Mouse (Mus musculus) hindbrain, embryonic 10.5 days (tissue): ENCODE measurements around the gene Sapcd2. TPM values are rescaled to one million over a fixed set of nuclear protein-coding genes. Genes with fewer than 3 reads are reported as not detected.
A peak's percentile ranks its signal among the peaks of the same experiment; 100 is the strongest.
"Not testable (repeated sequence)": the region's sequence is repeated elsewhere in the genome, so short reads cannot be mapped to it uniquely, and the experiment has no call there.

Source experiments
- DNase-seq: peaks from one replicate; pipeline ENCODE4 v3.0.0-alpha.2; 2017; ENCODE audit warnings: low spot score
- H3K27ac ChIP-seq: fragments of 300-500 bp; sonication (generic); 2 replicates; pipeline ENCODE4 v1.5.1; 2016; ENCODE audit warnings: mild to moderate bottlenecking, moderate library complexity
- H3K27me3 ChIP-seq: fragments of 300-500 bp; sonication (generic); 2 replicates; pipeline ENCODE4 v1.6.1; 2016; ENCODE audit warnings: mild to moderate bottlenecking; ENCODE audit not compliant: poor library complexity, insufficient read depth, severe bottlenecking
- H3K36me3 ChIP-seq: fragments of 300-500 bp; sonication (generic); 2 replicates; pipeline ENCODE4 v1.6.1; 2016; ENCODE audit warnings: mild to moderate bottlenecking, moderate library complexity
- H3K4me1 ChIP-seq: fragments of 300-500 bp; sonication (generic); replicated peaks from 2 replicates; pipeline ENCODE4 v1.6.1; 2016; ENCODE audit warnings: mild to moderate bottlenecking
- H3K4me3 ChIP-seq: fragments of 300-500 bp; sonication (generic); 2 replicates; pipeline ENCODE4 v1.5.1; 2016; ENCODE audit warnings: mild to moderate bottlenecking, moderate library complexity
- H3K9me3 ChIP-seq: fragments of 300-500 bp; sonication (generic); 2 replicates; pipeline ENCODE4 v1.6.1; 2016; ENCODE audit warnings: mild to moderate bottlenecking, moderate library complexity
- WGBS: fragments of 180-500 bp; shearing (Covaris S2); methylation state at CpG from one replicate; pipeline ENCODE4 v1.1.7; 2016; 5-methylcytosine and 5-hydroxymethylcytosine counted together
- polyA plus RNA-seq: library from polyadenylated mRNA; unstranded; fragments of >200 nt; fragmentation: Nextera tagmentation; extraction: Ambion mirVana; gene quantifications from 2 replicates; pipeline ENCODE4 v1.2.1, GENCODE M21; 2016

Sapcd2 gene
- polyA plus RNA-seq, 1 experiment from 2014 or later: 71.6 TPM

DNA sequence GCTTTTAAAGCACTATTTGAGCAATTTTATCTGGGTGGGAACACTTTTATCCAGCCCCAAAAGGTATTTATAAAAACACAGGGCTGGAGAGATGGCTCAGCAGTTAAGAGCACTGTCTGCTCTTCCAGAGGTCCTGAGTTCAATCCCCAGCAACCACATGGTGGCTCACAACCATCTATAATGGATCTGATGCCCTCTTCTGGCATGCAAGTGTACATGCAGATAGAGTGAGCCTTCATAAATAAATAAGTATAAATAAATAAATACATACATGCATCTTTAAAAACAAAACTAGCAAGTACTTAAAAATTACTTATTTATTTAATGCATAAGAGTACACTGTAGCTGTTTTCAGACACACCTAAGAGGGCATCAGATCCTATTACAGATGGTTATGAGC, 41.3 kb downstream of the Sapcd2 start:
- Histone ChIP-seq H3K4me1 (peaks cover 12% of the 10 kb centered on the region; the same call in 1 of the 2 replicates), H3K36me3 (peaks cover 18% of the 10 kb centered on the region)
- not testable (repeated sequence) for H3K4me3 ChIP-seq, H3K27ac ChIP-seq, H3K9me3 ChIP-seq, H3K27me3 ChIP-seq, DNase-seq

DNA sequence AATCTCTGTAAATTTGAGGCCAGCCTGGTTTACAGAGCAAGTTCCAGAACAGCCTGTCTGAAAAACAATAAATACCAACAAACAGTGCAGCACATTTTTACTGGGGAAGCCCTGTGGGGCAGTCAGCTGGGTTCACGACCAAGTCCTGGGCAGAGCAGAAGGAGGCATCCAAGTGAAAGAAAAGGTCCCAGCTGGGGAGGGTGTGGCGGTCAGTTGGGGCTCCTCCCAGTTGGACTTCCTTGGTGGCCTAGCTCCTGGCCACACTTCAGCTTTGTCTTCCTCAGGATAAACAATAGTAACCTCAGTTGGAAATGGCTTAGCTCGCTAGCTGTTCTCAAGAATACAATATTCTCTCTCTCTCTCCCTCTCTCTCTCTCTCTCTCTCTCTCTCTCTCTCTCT, 45.3 kb downstream of the Sapcd2 start:
- Histone ChIP-seq H3K27ac (no peak overlapping the region), H3K4me3 (no peak overlapping the region), H3K36me3 (no peaks in the 10 kb centered on the region), H3K9me3 (no peaks in the 10 kb centered on the region), H3K27me3 (peaks cover 8% of the 10 kb centered on the region; the same call in 1 of the 2 replicates), H3K4me1 (peaks cover 13% of the 10 kb centered on the region; the same call in 1 of the 2 replicates)
- 13% methylated on average over 3 of the region's 3 CpGs for WGBS
- DNase-seq: no peak

DNA sequence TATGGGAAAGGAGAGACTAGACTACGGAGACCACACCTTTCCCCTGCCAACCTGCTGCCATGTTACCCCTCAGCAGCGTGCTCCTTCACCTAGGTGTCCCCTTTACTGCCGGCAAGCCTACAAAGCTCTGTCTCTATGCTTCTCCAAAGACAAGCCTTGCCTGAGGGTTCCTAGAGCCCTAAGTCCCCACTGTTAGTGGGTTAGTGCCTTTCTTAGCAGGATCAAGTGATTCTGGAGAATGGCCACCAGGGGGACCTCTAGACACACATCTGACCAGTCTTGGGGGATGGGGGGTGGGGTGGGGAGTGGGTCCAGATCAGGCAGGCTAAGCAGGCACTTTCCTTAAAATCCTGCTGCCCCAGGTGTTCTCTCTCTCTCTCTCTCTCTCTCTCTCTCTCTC, 49.8 kb downstream of the Sapcd2 start:
- peak; percentile 62 for DNase-seq
- no peak overlapping the region for H3K27ac ChIP-seq
- no peaks in the 10 kb centered on the region for H3K36me3 ChIP-seq
- peaks cover 7% of the 10 kb centered on the region; the same call in 1 of the 2 replicates for H3K4me1 ChIP-seq
- WGBS: 20% methylated on average over 3 of the region's 3 CpGs
- H3K4me3 ChIP-seq: no peak overlapping the region
- peaks cover 52% of the 10 kb centered on the region for H3K27me3 ChIP-seq
- no peaks in the 10 kb centered on the region for H3K9me3 ChIP-seq

DNA sequence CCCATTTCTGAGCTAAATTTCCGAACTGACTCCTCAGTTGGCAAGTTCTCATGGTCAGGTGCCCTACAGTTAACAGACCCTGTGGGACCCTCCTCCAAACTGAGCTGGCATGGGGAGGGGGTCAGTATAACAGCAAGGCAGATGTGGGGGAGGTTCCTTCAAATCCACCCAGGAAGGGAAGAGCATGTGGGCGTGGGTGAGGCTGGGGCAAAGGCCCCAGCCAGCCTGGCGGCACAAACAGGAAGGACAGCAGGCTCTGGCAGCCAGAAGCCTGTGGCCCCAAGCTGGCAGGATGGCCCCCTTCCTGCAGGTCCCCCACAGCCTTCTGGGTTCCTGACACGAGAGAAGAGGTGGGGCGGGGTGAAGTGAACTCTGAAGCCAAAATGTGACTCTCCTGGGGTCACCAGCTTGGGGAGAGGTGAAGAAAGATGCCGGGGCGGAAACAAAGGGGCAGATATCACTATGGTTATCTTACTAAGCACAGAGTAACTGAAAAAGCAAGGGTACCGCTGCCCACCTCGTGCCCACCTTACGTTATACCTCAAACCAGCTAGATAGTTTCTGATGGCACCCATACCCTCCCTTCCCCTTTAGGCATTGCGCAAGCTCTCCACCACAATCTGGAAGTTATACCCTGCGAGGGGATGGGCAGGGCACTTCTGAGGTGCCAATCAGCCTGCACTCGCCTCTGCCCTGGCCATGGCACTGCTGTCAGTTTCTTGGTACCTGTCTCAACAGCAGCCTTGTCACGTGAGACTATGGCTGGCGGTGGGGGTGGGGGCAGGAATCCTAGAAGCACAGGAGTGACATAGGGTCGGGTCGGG, 50.7 kb downstream of the Sapcd2 start, which contains the start of gene Fut7:
Gene Fut7, plus strand, starts transcription at position 681 of the 824 bp plus-strand sequence.
- Histone ChIP-seq H3K27me3 (peaks cover 53% of the 10 kb centered on the region), H3K36me3 (no peaks in the 10 kb centered on the region), H3K27ac (no peak within 1 kb of the TSS), H3K4me1 (peaks cover 2% of the 10 kb centered on the region; the same call in 1 of the 2 replicates), H3K9me3 (no peaks in the 10 kb centered on the region), H3K4me3 (no peak within 1 kb of the TSS)
- DNase-seq: no peak
- WGBS: 68% methylated on average over 17 of the region's 17 CpGs

DNA sequence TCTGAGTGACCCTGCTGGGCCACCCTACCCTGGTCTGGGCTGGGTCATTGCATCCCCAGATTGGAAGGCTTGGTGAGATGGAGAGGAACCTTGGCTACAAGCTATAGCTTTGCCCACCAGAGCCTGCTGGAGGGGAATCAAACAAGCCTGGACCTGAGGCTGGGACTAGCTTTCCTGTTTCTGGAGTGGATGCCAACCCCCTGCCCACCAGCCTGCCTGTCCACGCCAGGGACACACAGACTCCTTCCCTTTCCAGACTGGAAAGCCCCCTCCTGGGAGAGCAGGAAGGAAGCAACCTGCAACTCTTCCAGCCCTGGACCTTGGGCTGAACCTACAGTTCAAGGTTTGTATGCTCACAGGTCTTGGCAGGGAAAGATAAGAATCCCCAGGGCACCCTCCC, 51.5 kb downstream of the Sapcd2 start:
- WGBS: 71% methylated on average over 1 of the region's 1 CpGs

DNA sequence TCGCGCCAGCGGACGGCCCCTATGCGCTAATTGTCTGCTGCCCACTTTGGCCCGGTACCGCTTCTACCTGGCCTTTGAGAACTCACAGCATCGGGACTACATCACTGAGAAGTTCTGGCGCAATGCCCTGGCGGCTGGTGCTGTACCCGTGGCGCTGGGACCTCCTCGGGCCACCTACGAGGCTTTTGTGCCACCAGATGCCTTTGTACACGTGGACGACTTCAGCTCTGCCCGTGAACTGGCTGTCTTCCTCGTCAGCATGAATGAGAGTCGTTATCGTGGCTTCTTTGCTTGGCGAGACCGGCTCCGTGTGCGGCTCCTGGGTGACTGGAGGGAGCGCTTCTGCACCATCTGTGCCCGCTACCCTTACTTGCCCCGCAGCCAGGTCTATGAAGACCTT, 53.4 kb downstream of the Sapcd2 start:
- H3K27ac ChIP-seq: no peak overlapping the region
- peaks cover 24% of the 10 kb centered on the region for H3K4me1 ChIP-seq
- H3K4me3 ChIP-seq: no peak overlapping the region
- no peaks in the 10 kb centered on the region for H3K9me3 ChIP-seq
- no peaks in the 10 kb centered on the region for H3K36me3 ChIP-seq
- H3K27me3 ChIP-seq: peaks cover 60% of the 10 kb centered on the region
- WGBS: 51% methylated on average over 27 of the region's 27 CpGs
- DNase-seq: no peak

More for the DNA sequence above, 51.5 kb downstream of the Sapcd2 start:
- Histone ChIP-seq H3K4me3 (no peak overlapping the region), H3K27me3 (peaks cover 49% of the 10 kb centered on the region), H3K36me3 (no peaks in the 10 kb centered on the region), H3K9me3 (no peaks in the 10 kb centered on the region), H3K27ac (no peak overlapping the region), H3K4me1 (peaks cover 6% of the 10 kb centered on the region)
- DNase-seq: no peak

DNA sequence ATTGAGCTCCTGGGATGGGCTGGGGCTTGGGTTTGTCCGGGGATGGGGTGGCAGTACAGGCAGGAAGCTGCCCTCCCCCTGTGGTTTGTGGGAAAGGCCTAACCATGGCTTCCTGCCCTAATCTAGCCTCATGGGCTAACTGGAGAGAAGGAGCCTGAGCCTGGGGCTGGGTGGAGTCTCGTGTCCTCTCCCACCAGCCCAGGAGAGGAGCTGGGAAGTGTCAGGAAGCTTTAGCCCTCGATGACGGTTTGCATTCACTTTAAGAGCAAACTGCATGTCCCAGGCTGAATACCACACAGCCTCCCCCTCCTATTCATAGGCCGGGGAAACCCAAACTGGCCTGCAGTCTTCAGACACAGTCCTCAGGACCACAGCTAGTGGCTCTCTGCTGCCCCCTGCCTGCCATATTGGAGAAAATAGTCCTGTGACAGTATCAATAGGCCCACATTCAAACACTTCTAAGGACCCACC, 54.6 kb downstream of the Sapcd2 start:
- H3K4me1 ChIP-seq: peaks cover 37% of the 10 kb centered on the region
- H3K27ac ChIP-seq: no peak overlapping the region
- 33% methylated on average over 5 of the region's 5 CpGs for WGBS
- H3K9me3 ChIP-seq: no peaks in the 10 kb centered on the region
- H3K36me3 ChIP-seq: no peaks in the 10 kb centered on the region
- H3K4me3 ChIP-seq: no peak overlapping the region
- peaks cover 72% of the 10 kb centered on the region for H3K27me3 ChIP-seq
- peak; percentile 82 for DNase-seq

DNA sequence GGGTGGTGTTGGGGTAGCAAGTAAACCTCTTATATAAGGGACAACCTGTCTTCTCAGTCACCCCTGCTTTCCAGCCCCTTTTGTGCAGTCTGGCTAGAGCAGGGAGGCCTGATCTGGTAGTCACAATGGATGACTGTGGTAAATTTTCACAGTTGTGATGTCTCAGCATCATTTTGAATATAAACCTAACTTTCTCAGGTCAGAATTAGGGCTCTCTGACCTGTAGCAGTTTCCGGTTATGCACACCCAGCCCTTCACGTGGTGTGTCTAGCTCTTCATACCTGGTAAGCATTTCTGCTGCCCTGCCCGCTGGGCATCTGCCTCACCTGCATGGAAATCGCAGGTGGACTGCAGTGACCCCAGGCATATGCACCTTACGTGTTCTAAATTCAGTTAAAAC, 55.1 kb downstream of the Sapcd2 start:
- peaks cover 77% of the 10 kb centered on the region for H3K27me3 ChIP-seq
- no peaks in the 10 kb centered on the region for H3K9me3 ChIP-seq
- H3K4me1 ChIP-seq: peaks cover 42% of the 10 kb centered on the region
- no peak for DNase-seq
- H3K27ac ChIP-seq: no peak overlapping the region
- 91% methylated on average over 5 of the region's 5 CpGs for WGBS
- H3K36me3 ChIP-seq: no peaks in the 10 kb centered on the region
- H3K4me3 ChIP-seq: no peak overlapping the region

Other genes with a start within 250 kb of the Sapcd2 start
- 77.4 and 108 TPM in 2 replicates for gene Nrarp, start 191.6 kb upstream of the Sapcd2 start, polyA plus RNA-seq
- gene Tor4a, start 175.4 kb upstream of the Sapcd2 start, polyA plus RNA-seq: 2.6 and 2.7 TPM in 2 replicates
- 123 and 132 TPM in 2 replicates for gene Nelfb, start 160.8 kb upstream of the Sapcd2 start, polyA plus RNA-seq
- gene Stpg3, start 157.7 kb upstream of the Sapcd2 start, polyA plus RNA-seq: not detected in 2 replicates
- gene Fam166a, start 153.6 kb upstream of the Sapcd2 start, polyA plus RNA-seq: not detected in 2 replicates
- 655 and 693 TPM in 2 replicates for gene Tubb4b, start 147.6 kb upstream of the Sapcd2 start, polyA plus RNA-seq
- gene Slc34a3, start 138.0 kb upstream of the Sapcd2 start, polyA plus RNA-seq: not detected in 2 replicates
- not detected in 2 replicates for gene Rnf224, start 135.5 kb upstream of the Sapcd2 start, polyA plus RNA-seq
- gene Rnf208, start 130.1 kb upstream of the Sapcd2 start, polyA plus RNA-seq: 25.5 and 43.5 TPM in 2 replicates
- gene Cysrt1, start 129.9 kb upstream of the Sapcd2 start, polyA plus RNA-seq: not detected in 2 replicates
- 5.7 and 6.2 TPM in 2 replicates for gene AL732309.1, start 125.5 kb upstream of the Sapcd2 start, polyA plus RNA-seq
- gene Tmem203, start 116.9 kb upstream of the Sapcd2 start, polyA plus RNA-seq: 18.7 and 20.3 TPM in 2 replicates
- 8.1 and 9.5 TPM in 2 replicates for gene Tprn, start 109.7 kb upstream of the Sapcd2 start, polyA plus RNA-seq
- 248 and 259 TPM in 2 replicates for gene Ssna1, start 99.9 kb upstream of the Sapcd2 start, polyA plus RNA-seq
- 150 and 156 TPM in 2 replicates for gene Anapc2, start 99.8 kb upstream of the Sapcd2 start, polyA plus RNA-seq
- gene Tmem210, start 84.2 kb upstream of the Sapcd2 start, polyA plus RNA-seq: not detected in 2 replicates
- not detected in 2 replicates for gene Lrrc26, start 82.4 kb upstream of the Sapcd2 start, polyA plus RNA-seq
- 1.2 and 4.5 TPM in 2 replicates for gene Grin1, start 53.1 kb upstream of the Sapcd2 start, polyA plus RNA-seq
- gene Man1b1, start 40.0 kb upstream of the Sapcd2 start, polyA plus RNA-seq: 57.4 and 58.7 TPM in 2 replicates
- 21.1 and 21.8 TPM in 2 replicates for gene Dpp7, start 16.0 kb upstream of the Sapcd2 start, polyA plus RNA-seq
- gene Uap1l1, start 6.6 kb upstream of the Sapcd2 start, polyA plus RNA-seq: 7.4 and 10.1 TPM in 2 replicates
- gene Entpd2, start 23.6 kb downstream of the Sapcd2 start, polyA plus RNA-seq: 0.31 TPM in 1 of 2 replicates, not detected in the other
- 75.1 and 155 TPM in 2 replicates for gene Npdc1, start 27.0 kb downstream of the Sapcd2 start, polyA plus RNA-seq
- not detected in 2 replicates for gene Fut7, start 50.9 kb downstream of the Sapcd2 start, polyA plus RNA-seq
- 5.7 and 5.9 TPM in 2 replicates for gene Abca2, start 56.4 kb downstream of the Sapcd2 start, polyA plus RNA-seq
- 0.90 and 1.2 TPM in 2 replicates for gene Clic3, start 84.5 kb downstream of the Sapcd2 start, polyA plus RNA-seq
- 17.0 and 31.3 TPM in 2 replicates for gene Paxx, start 88.8 kb downstream of the Sapcd2 start, polyA plus RNA-seq
- 0.49 and 1.7 TPM in 2 replicates for gene Ptgds, start 97.7 kb downstream of the Sapcd2 start, polyA plus RNA-seq
- gene Lcn12, start 121.6 kb downstream of the Sapcd2 start, polyA plus RNA-seq: not detected in 2 replicates
- gene Fbxw5, start 128.4 kb downstream of the Sapcd2 start, polyA plus RNA-seq: 88.3 and 109 TPM in 2 replicates
- gene C8g, start 129.4 kb downstream of the Sapcd2 start, polyA plus RNA-seq: 5.8 and 6.0 TPM in 2 replicates
- gene Traf2, start 174.6 kb downstream of the Sapcd2 start, polyA plus RNA-seq: 38.2 and 40.1 TPM in 2 replicates
- 376 and 388 TPM in 2 replicates for gene Edf1, start 185.5 kb downstream of the Sapcd2 start, polyA plus RNA-seq
- 1.4 and 3.8 TPM in 2 replicates for gene Mamdc4, start 202.5 kb downstream of the Sapcd2 start, polyA plus RNA-seq
- 163 and 189 TPM in 2 replicates for gene Phpt1, start 202.9 kb downstream of the Sapcd2 start, polyA plus RNA-seq
- 0.05 and 0.44 TPM in 2 replicates for gene Ajm1, start 209.4 kb downstream of the Sapcd2 start, polyA plus RNA-seq
- gene Rabl6, start 236.2 kb downstream of the Sapcd2 start, polyA plus RNA-seq: 75.5 and 80.0 TPM in 2 replicates
- gene Ccdc183, start 245.4 kb downstream of the Sapcd2 start, polyA plus RNA-seq: 0.17 and 0.18 TPM in 2 replicates
- 17.4 and 18.3 TPM in 2 replicates for gene Tmem141, start 249.7 kb downstream of the Sapcd2 start, polyA plus RNA-seq